Mouse (Mus musculus): ENCODE data around the gene E2f4.

Gene E2f4

GRCm38 (mm10) chr8:105346611-105347427 lies 49.4 kb downstream of the E2f4 start:
- peak; percentile 55 for DNase-seq (ENCODE audit: extremely low spot score, low spot score)

GRCm38 (mm10) chr8:105347428-105348221 lies 50.2 kb downstream of the E2f4 start, which contains the start of gene Fhod1:
TSS of gene Fhod1 (minus strand) at chr8:105347953.
- DNase-seq (ENCODE audit: extremely low spot score, low spot score) = peak; percentile 92

- DNase-seq (ENCODE audit: extremely low spot score, low spot score) = peak; percentile 84
These were observed 51.1 kb downstream of the E2f4 start, which contains the start of gene Slc9a5 for GRCm38 (mm10) chr8:105348450-105349095. TSS of gene Slc9a5 (plus strand) at chr8:105348843.

GRCm38 (mm10) chr8:105349096-105349771 lies 51.8 kb downstream of the E2f4 start:
- DNase-seq (ENCODE audit: extremely low spot score, low spot score) = no peak

- no peak for DNase-seq (ENCODE audit: extremely low spot score, low spot score)
These were observed 52.7 kb downstream of the E2f4 start for GRCm38 (mm10) chr8:105350186-105350585.

- no peak for DNase-seq (ENCODE audit: extremely low spot score, low spot score)
These were observed 56.2 kb downstream of the E2f4 start for GRCm38 (mm10) chr8:105353583-105354135.

- no peak for DNase-seq (ENCODE audit: extremely low spot score, low spot score)
These were observed 57.1 kb downstream of the E2f4 start for GRCm38 (mm10) chr8:105354549-105354948.
